Mouse (Mus musculus) neutrophil, adult 83 days (primary cell): ENCODE measurements around the gene Tdpoz4. TPM values are rescaled to one million over a fixed set of nuclear protein-coding genes. Genes with fewer than 3 reads are reported as not detected.

Experiments
- total RNA-seq, 2 experiments: library from RNA; stranded (reverse); gene quantifications; one replicate each; pipeline ENCODE4 v1.2.4; 2023

Gene Tdpoz4
- total RNA-seq = not detected

GRCm38 (mm10) chr3:93796098-93796497 is at the start of gene Tdpoz4:
Tdpoz4 (plus strand) TSS chr3:93796398.

DNA sequence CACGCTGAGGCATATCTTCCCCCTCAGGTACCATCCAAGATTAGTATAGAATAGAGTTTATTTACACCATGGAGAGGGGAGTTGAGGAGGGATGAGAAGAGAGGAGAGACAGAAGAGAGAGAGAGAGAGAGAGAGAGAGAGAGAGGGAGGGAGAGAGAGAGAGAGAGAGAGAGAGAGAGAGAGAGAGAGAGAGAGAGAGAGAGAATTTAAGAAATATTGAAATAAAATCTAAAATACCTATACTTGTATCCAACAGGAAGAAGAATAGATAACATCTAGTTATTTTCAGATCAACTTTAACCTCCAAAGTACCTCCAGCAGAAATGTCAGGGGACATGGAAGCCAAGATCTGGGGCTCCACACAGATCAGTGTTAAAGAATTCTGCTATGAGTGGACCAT is 23.5 kb upstream of the Tdpoz4 start, which contains the start of gene Gm5773:
Gm5773 (plus strand) TSS at position 301 of the 400 bp plus-strand sequence.

DNA sequence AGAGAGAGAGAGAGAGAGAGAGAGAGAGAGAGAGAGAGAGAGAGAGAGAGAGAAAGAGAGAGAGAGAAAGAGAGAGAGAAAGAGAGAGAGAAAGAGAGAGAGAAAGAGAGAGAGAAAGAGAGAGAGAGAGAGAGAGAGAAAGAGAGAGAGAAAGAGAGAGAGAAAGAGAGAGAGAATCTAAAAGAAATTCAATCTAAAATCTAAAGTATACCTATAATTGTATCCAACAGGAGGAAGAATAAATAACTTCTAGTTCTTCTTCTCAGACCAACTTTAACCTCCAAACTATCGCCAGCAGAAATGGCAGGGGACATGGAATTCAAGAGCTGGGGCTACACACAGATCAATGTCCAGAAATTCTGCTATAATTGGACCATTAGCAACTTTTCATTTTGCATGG is 29.5 kb downstream of the Tdpoz4 start, which contains the start of gene Tdpoz3:
Tdpoz3 (plus strand) TSS at position 301 of the 400 bp plus-strand sequence.

Other genes with a start within 250 kb of the Tdpoz4 start
- 100 to 1,000 TPM; 246 to 259 TPM for gene S100a10, start 241.3 kb upstream of the Tdpoz4 start, total RNA-seq
- not detected for gene Tdpoz2, start 143.7 kb upstream of the Tdpoz4 start, total RNA-seq
- gene Tdpoz1, start 120.1 kb upstream of the Tdpoz4 start, total RNA-seq = not detected
- not detected for gene Gm37596, start 103.3 kb upstream of the Tdpoz4 start, total RNA-seq
- gene Gm5773, start 23.4 kb upstream of the Tdpoz4 start, total RNA-seq = not detected
- not detected for gene Tdpoz3, start 29.6 kb downstream of the Tdpoz4 start, total RNA-seq
- not detected for gene Gm9117, start 147.1 kb downstream of the Tdpoz4 start, total RNA-seq
- not detected for gene Tdpoz5, start 164.9 kb downstream of the Tdpoz4 start, total RNA-seq